Mouse (Mus musculus) regulatory T cell (primary cell): ENCODE data around the gene Dusp19.

Experiments
- in situ Hi-C: fragments of 300-600 bp; cut with MboI, MseI; formaldehyde crosslinking; loops from one replicate; pipeline ENCODE4 v1.15.1; 2025; ENCODE audit warnings: high pct_unique_total_duplicates

Dusp19 gene

GRCm38 (mm10) chr2:80616854-80617737, at the start of gene Dusp19, which contains the start of gene Nup35:
Gene Dusp19 (plus strand): TSS chr2:80617045.
Gene Nup35 (plus strand): TSS chr2:80617236.
- in situ Hi-C loops = no loop called here

- in situ Hi-C loops = no loop called here
These were observed 49.4 kb upstream of the Dusp19 start for GRCm38 (mm10) chr2:80567411-80567810.

GRCm38 (mm10) chr2:80570656-80571055, 46.2 kb upstream of the Dusp19 start:
- in situ Hi-C loops = no loop called here

DNA sequence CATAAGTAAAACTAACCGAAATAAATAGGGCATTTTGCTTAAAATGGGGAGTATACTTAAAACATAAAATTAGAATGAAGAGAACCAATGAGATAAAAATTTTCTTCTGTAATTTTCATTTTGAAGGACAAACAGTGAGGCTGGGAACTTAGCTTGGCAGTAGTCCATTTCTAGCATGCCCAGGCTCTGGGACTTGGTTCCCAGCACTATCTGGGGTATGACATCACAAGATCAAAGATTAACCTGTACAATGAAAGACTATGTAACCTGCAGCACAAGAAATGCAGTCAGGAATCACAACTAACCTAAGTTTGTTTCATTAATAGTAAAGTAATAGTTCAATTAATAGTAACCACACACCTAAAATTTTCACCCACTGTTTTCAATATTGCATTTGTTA, 39.6 kb upstream of the Dusp19 start:
- in situ Hi-C loops = loop anchor here (5.0 kb wide), 1 partner anchor 60 kb away; no protein-coding TSS in a partner anchor

- in situ Hi-C loops = loop anchor here (5.0 kb wide), 1 partner anchor 58 kb away; no protein-coding TSS in a partner anchor
These were observed 37.5 kb upstream of the Dusp19 start for GRCm38 (mm10) chr2:80579253-80579891.

DNA sequence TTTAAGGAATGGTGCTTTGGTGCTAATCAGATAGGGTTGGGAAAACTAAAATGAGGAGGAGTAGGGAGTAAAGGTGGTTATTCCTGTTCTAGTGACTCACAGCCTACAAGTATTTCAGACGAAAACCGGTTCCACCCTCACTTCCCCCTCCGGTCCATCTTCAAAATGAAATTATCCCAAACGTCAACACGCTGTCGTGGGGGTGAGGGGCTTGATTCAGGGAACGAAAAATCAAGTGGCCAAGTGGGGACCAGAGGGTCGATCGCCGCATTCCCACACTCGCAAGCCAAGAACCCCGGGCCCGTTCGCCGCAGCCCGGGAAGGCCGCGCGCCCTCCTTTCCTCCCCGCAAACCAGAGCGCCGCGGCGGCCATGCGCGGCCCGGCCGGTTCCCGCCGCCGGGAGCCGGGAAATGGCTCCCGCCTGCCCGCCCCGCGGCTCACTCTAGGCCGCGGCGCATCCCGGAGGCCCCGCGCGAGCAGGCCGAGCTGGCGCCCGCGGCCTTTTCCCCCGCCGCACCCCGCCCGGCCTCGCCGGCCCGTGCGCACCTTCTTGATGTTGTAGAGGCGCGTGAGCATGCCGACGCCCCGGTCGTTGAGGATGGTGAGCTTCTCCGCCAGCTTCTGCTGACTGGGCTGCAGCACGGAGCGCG, 36.4 kb upstream of the Dusp19 start:
- in situ Hi-C loops = loop anchor here (10.0 kb wide), 1 partner anchor 1706 kb away; no protein-coding TSS in a partner anchor

- in situ Hi-C loops = loop anchor here (10.0 kb wide), 1 partner anchor 1706 kb away; no protein-coding TSS in a partner anchor
These were observed 35.7 kb upstream of the Dusp19 start, which contains the start of gene Nckap1 for GRCm38 (mm10) chr2:80581043-80581711. Gene Nckap1 (minus strand): TSS chr2:80581380.

GRCm38 (mm10) chr2:80582356-80582755, 34.5 kb upstream of the Dusp19 start:
- in situ Hi-C loops = loop anchor here (10.0 kb wide), 1 partner anchor 1708 kb away; no protein-coding TSS in a partner anchor

GRCm38 (mm10) chr2:80594215-80594918, 22.5 kb upstream of the Dusp19 start:
- in situ Hi-C loops = no loop called here

DNA sequence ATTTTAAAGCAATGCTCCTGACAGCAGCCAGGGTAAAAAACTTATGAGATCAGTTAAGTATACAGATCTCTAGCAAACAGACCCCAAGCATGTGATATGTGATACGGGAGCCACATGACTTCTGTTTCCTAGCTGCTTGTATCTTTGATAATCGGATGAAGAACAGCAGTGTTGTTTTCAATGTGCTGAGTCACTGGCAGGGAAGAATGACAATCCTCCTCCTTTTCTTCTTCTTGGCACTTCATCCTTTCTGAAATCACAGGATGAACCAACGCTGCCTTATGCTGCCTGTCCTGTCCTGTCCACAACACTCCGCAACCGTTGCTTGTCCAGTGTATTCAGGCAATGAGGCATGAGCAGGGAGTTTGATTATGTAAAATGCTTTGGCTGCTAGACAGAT, 19.9 kb upstream of the Dusp19 start:
- in situ Hi-C loops = no loop called here

GRCm38 (mm10) chr2:80599850-80600249, 17.0 kb upstream of the Dusp19 start:
- in situ Hi-C loops = no loop called here

GRCm38 (mm10) chr2:80600611-80601010, 16.2 kb upstream of the Dusp19 start:
- in situ Hi-C loops = no loop called here

GRCm38 (mm10) chr2:80602756-80603155, 14.1 kb upstream of the Dusp19 start:
- in situ Hi-C loops = no loop called here

DNA sequence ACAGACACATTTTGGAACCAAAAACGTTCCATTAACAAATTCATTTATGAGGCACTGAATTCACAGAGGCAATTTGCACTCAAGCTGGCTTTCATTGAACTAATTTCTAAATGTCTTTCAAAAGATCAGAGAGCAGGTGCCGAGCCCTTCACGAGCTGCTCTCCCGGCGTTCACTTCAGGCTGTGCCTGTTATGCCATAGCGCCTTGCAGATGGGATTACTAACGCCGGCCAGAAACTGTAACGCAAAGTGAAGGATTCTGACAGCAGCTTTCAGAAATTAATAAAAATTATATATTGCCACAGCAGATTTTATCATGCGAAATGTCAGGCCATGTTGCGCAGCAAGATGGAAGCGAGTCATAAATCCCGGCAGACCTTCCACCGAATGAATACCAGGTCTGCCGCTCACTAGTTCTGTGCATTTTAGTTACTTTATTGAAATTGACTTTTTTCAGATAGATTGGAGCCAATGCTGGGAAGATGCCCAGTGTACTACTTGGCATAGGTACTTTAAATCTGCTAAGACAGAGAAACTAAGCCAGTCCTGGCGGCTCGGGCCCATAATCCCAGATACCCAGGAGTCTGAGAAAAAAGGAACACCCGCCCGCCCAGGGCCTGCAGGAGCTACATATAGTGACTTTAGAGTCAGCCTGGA, 12.9 kb upstream of the Dusp19 start:
- in situ Hi-C loops = no loop called here

DNA sequence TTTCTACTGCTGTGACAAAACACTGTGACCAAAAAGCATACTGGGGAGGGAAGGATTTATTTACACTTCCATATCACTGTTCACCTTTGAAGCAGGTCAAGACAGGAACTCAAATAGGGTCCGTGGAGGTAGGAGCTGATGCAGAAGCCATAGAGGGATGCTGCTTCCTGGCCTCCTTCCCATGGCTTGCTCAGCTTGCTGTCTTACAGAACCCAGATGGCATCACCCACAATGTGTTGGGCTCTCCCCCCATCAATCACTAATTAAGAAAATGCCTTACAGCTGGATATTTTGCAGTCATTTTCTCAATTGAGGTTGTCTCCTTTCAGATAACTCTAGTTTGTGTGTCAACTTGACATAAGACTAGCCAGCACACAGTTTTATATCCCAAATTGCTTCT, 4.6 kb upstream of the Dusp19 start:
- in situ Hi-C loops = no loop called here

- in situ Hi-C loops = no loop called here
These were observed 4.0 kb upstream of the Dusp19 start for GRCm38 (mm10) chr2:80612796-80613195.

DNA sequence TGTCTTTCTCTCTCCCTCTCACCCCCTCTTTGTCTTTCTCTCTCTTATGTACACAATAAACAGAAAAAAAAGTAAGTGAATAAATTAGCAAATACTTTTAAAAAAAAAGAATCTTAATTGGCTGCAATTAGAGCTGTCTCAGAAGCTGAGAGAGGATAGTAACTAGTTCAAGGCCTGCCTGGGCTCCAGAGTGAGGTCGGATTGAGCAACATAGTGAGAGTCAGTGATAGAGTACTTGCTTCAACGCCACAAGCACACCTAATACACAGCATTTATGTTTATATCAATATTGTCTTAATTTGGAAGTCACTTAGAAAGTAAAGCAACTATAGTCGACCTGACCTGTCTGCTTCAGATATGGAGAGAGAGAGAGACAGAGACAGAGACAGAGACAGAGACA, 2.1 kb downstream of the Dusp19 start:
- in situ Hi-C loops = no loop called here

- in situ Hi-C loops = no loop called here
These were observed 5.1 kb downstream of the Dusp19 start for GRCm38 (mm10) chr2:80621921-80622320.

GRCm38 (mm10) chr2:80624523-80624922, 7.7 kb downstream of the Dusp19 start:
- in situ Hi-C loops = no loop called here
